Mouse (Mus musculus): ENCODE results near the gene Sorcs3.

Gene Sorcs3

GRCm38 (mm10) chr19:48285602-48286225 is 79.9 kb downstream of the Sorcs3 start:
- no peak for DNase-seq (ENCODE audit: low read depth, low spot score)

- no peak for DNase-seq (ENCODE audit: low read depth, low spot score)
Measured at GRCm38 (mm10) chr19:48294251-48294650, 88.4 kb downstream of the Sorcs3 start.

GRCm38 (mm10) chr19:48298384-48298783 is 92.6 kb downstream of the Sorcs3 start:
- no peak for DNase-seq (ENCODE audit: low read depth, low spot score)

GRCm38 (mm10) chr19:48300440-48301231 is 94.8 kb downstream of the Sorcs3 start:
- DNase-seq (ENCODE audit: low read depth, low spot score) = no peak

GRCm38 (mm10) chr19:48301300-48301699 is 95.5 kb downstream of the Sorcs3 start:
- DNase-seq (ENCODE audit: low read depth, low spot score) = no peak

GRCm38 (mm10) chr19:48308341-48308740 is 102.5 kb downstream of the Sorcs3 start:
- DNase-seq (ENCODE audit: low read depth, low spot score) = no peak

GRCm38 (mm10) chr19:48309531-48310337 is 103.9 kb downstream of the Sorcs3 start:
- no peak for DNase-seq (ENCODE audit: low read depth, low spot score)

GRCm38 (mm10) chr19:48310338-48310710 is 104.5 kb downstream of the Sorcs3 start:
- DNase-seq (ENCODE audit: low read depth, low spot score) = no peak

GRCm38 (mm10) chr19:48313776-48314175 is 108.0 kb downstream of the Sorcs3 start:
- no peak for DNase-seq (ENCODE audit: low read depth, low spot score)

- DNase-seq (ENCODE audit: low read depth, low spot score) = no peak
Measured at GRCm38 (mm10) chr19:48327115-48327514, 121.3 kb downstream of the Sorcs3 start.

- DNase-seq (ENCODE audit: low read depth, low spot score) = no peak
Measured at GRCm38 (mm10) chr19:48328171-48328570, 122.3 kb downstream of the Sorcs3 start.

- DNase-seq (ENCODE audit: low read depth, low spot score) = peak; percentile 8
Measured at GRCm38 (mm10) chr19:48331640-48332039, 125.8 kb downstream of the Sorcs3 start.

GRCm38 (mm10) chr19:48333085-48333484 is 127.3 kb downstream of the Sorcs3 start:
- no peak for DNase-seq (ENCODE audit: low read depth, low spot score)

GRCm38 (mm10) chr19:48337461-48337860 is 131.6 kb downstream of the Sorcs3 start:
- DNase-seq (ENCODE audit: low read depth, low spot score) = no peak

- DNase-seq (ENCODE audit: low read depth, low spot score) = no peak
Measured at GRCm38 (mm10) chr19:48338098-48338497, 132.3 kb downstream of the Sorcs3 start.

GRCm38 (mm10) chr19:48342770-48343169 is 136.9 kb downstream of the Sorcs3 start:
- DNase-seq (ENCODE audit: low read depth, low spot score) = no peak

GRCm38 (mm10) chr19:48343442-48343841 is 137.6 kb downstream of the Sorcs3 start:
- no peak for DNase-seq (ENCODE audit: low read depth, low spot score)

GRCm38 (mm10) chr19:48347116-48347515 is 141.3 kb downstream of the Sorcs3 start:
- DNase-seq (ENCODE audit: low read depth, low spot score) = no peak

GRCm38 (mm10) chr19:48356806-48357205 is 151.0 kb downstream of the Sorcs3 start:
- no peak for DNase-seq (ENCODE audit: low read depth, low spot score)

GRCm38 (mm10) chr19:48362167-48362566 is 156.3 kb downstream of the Sorcs3 start:
- no peak for DNase-seq (ENCODE audit: low read depth, low spot score)

GRCm38 (mm10) chr19:48368056-48368455 is 162.2 kb downstream of the Sorcs3 start:
- no peak for DNase-seq (ENCODE audit: low read depth, low spot score)

GRCm38 (mm10) chr19:48371787-48372186 is 166.0 kb downstream of the Sorcs3 start:
- no peak for DNase-seq (ENCODE audit: low read depth, low spot score)
